Mouse (Mus musculus) embryonic stem cell, embryonic (primary cell): ENCODE measurements around the gene Mfap5.
"Not testable (repeated sequence)": the region's sequence is repeated elsewhere in the genome, so short reads cannot be mapped to it uniquely, and the experiment has no call there.

ENCODE experiments used
- CTCF ChIA-PET, 4 experiments: fragments of 300-600 bp in 2 of 4; fragments of 350-600 bp in 2 of 4; sonication (Branson Sonifier 250); formaldehyde crosslinking; loops; one replicate each; lab custom pipeline; 2022; ENCODE audit warnings: inconsistent platforms in 2 of 4; lab: Charles Lee
- POLR2A ChIA-PET, 4 experiments: fragments of 300-600 bp in 2 of 4; fragments of 350-600 bp in 2 of 4; sonication (Branson Sonifier 250); formaldehyde crosslinking; loops; one replicate each; lab custom pipeline; 2022; ENCODE audit warnings: antibody characterized with exemption in 4 of 4, inconsistent platforms in 1 of 4; lab: Charles Lee

Mfap5 gene

DNA sequence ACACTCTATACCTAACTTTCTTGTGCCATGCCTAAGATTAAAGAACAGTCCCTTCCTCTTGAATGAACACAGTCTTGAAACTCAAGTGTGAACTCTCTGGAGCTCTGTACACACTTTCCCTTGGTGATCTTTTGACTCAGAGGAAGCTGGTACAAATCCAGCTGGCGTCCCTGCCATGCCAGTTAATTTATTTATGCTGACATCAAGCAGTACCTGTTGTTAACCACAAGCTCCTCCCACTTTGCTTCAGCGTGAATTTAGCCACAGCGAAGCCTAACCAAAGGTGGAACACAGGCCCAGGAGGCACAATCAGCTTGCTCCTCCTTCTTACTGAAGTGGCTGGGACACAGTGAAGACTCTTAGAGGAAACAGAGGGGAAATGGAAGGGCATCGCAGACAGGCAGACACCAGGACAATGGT lies 27.2 kb downstream of the Mfap5 start:
- POLR2A ChIA-PET, result interaction anchor here (0.5 to 2.5 kb wide), 66 partner anchors 10 to 1174 kb away, joined by 3 to 19 read pairs (median 4); partner anchors contain the start of genes Aicda (in 1 of the 4), Gdf3 (in 1 of the 4), M6pr (in 1 of the 4) and Nanog (in 1 of the 4)
- CTCF ChIA-PET, result interaction anchor here (0.6 to 2.9 kb wide), 25 partner anchors 10 to 976 kb away, joined by 3 to 31 read pairs (median 4); no protein-coding TSS in a partner anchor

DNA sequence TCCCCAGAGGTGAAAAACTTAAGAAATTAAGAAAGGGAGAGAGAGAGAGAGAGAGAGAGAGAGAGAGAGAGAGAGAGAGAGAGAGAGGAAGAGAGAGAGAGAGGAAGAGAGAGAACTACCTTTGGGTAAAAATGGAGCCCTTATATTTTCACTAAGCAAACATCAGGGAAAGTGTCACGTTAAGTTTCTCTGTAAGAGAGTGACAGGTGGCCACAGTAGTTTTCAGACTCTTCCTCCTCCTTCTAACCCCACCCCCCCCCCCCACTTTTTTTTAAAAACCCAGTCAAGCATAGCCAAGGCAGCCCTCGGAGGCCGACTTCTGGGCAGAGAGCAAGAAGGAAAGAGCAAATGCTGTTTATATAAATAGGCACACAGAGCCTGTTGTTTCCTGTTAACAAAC lies 28.4 kb downstream of the Mfap5 start:
- ChIA-PET POLR2A (interaction anchor here in 3 of 4 experiments (0.6 to 2.5 kb wide), 22 partner anchors 11 to 267 kb away, joined by 3 to 19 read pairs (median 4); partner anchors contain the start of genes Gdf3 (in 1 of the 3) and Phc1 (in 1 of the 3)), CTCF (interaction anchor here in 3 of 4 experiments (0.6 to 2.9 kb wide), 6 partner anchors 23 to 973 kb away, joined by 3 to 31 read pairs (median 6); no protein-coding TSS in a partner anchor)

DNA sequence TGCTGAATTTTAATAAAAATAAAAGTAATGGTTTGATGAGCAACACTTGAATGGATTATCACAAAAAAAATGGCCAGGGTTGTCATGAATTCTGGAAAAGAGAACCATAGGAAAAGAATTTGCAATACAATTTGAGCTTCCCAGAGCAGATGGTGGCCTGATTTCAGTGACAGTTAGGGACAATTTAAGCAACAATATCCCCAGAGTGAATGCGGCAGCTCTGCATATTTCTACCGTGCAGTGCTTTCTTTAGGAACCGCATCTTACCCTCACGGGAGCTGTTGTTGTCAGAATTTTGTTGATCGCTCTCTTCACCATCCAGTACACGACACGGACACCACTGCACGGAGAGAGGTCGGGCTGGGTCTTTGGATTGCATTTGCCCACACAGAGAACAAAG lies 33.9 kb downstream of the Mfap5 start:
- POLR2A ChIA-PET, result interaction anchor here in 3 of 4 experiments (0.6 to 1.9 kb wide), 7 partner anchors 11 to 68 kb away, joined by 3 to 6 read pairs (median 4); partner anchors contain the start of gene Aicda (in 1 of the 3)
- CTCF ChIA-PET, result interaction anchor here in 2 of 4 experiments (0.6 to 1.0 kb wide), 4 partner anchors 17 to 350 kb away, joined by 3 to 5 read pairs (median 5); no protein-coding TSS in a partner anchor

DNA sequence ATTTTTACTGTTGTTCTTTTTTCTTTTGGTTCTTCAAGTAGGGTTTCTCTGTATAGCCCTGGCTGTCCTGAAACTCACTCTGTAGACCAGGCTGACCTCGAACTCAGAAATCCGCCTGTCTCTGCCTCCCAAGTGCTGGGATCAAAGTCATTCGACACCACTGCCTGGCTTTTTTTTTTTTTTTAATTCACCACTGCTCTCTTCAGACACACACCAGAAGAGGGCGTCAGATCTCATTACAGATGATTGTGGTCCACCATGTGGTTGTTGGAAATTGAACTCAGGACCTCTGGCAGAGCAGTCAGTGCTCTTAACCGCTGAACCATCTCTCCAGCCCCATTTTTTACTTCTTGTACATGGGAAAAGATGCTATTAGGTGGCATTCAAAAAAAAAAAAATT lies 36.8 kb downstream of the Mfap5 start:
- POLR2A ChIA-PET, result not testable (repeated sequence)
- CTCF ChIA-PET, result interaction anchor here in 1 of 4 experiments (0.8 kb wide), 1 partner anchor 127 kb away, joined by 3 read pairs; no protein-coding TSS in a partner anchor

DNA sequence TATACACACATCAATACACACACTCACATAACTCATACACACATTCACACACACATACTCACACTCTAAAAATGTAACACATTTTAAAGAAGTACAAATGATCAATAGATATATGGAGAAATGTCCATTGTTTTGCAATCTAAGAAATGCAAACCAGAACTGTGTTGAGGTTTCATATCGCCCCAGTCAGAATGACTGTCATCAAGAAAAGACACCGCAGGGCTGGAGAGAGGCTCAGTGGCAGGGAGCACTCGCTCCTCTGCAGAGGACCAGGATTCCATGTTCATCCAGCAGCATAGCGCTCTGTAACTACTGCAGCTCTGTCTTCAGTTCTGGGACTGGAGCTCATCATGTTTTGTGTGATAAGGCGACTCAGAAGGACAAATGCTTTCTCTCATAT lies 37.9 kb downstream of the Mfap5 start:
- ChIA-PET CTCF (no interaction called here), POLR2A (no interaction called here)

DNA sequence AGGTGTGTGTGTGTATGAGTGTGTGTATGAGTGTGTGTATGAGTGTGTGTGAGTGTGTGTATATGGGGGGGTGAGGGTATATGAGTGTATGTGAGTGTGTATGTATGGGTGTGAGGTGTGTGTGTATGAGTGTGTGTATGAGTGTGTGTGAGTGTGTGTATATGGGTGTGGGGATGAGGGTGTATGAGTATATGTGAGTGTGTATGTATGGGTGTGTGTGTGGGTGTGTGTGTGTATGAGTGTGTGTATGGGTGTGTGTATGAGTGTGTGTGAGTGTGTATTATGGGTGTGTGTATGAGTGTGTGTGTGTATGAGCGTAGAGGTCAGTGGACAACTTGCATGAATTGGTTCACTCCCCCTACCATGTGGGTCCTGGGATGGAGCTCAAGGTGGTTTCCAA lies 39.0 kb downstream of the Mfap5 start:
- CTCF ChIA-PET, result interaction anchor here in 3 of 4 experiments (0.5 to 4.0 kb wide), 5 partner anchors 12 to 51 kb away, joined by 3 to 34 read pairs (median 9); no protein-coding TSS in a partner anchor
- POLR2A ChIA-PET, result interaction anchor here in 2 of 4 experiments (1.7 to 3.4 kb wide), 3 partner anchors 12 kb away, joined by 7 to 19 read pairs (median 15); no protein-coding TSS in a partner anchor

DNA sequence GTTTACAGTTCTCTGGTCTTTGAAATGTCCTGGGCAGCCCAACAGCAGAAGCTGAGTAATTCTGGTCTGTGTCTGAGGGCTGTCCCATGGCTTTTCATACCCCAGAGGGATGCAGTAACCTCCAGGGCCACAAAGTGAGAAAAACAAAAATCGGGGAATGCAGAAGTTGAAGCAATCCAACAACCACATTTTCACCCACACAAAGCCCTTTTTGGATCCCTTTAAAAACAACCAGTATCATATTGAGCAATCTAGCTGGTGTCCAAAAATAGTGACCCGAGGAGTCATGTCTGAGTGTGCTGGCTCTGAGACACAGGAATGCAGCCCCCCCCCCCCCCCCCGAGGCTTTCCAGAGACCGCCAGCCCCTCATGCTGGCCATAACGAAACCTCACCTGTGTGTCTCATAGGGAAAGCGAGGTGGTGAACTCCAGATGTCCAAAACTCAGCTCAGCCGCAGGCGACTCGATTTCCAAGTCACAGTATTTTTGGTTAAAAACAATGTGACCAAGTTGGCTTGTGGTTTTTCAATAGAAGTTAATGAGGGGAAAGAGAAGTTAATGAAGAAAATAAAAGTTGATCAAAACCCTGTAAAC lies 39.7 kb downstream of the Mfap5 start:
- POLR2A ChIA-PET, result interaction anchor here (0.6 to 3.4 kb wide), 17 partner anchors 11 to 204 kb away, joined by 3 to 19 read pairs (median 4); partner anchors contain the start of gene Gdf3 (in 1 of the 4)
- CTCF ChIA-PET, result interaction anchor here (0.5 to 4.0 kb wide), 16 partner anchors 9 to 143 kb away, joined by 3 to 34 read pairs (median 6); no protein-coding TSS in a partner anchor

DNA sequence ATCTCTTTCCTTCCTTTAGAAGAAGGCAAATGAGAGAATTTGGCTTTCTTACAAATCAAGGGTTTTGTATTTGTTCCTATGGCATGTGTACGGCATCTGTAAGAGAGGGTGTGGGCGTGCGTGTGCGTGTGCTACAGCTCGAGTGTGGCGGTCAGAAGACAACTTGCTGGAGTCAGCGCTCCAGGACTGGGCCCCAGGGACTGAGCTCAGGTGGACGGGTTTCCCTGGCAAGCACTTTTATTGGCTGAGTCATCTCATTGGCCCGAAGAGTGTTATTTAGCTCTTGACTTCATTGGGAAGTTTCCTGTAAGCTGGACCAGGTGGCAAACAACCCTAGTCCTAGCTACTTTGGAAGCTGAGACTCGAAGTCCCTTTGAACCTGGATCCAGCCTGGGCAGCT lies 40.3 kb downstream of the Mfap5 start:
- POLR2A ChIA-PET, result interaction anchor here (0.6 to 3.4 kb wide), 19 partner anchors 11 to 871 kb away, joined by 3 to 19 read pairs (median 4); partner anchors contain the start of gene Gdf3 (in 1 of the 4)

DNA sequence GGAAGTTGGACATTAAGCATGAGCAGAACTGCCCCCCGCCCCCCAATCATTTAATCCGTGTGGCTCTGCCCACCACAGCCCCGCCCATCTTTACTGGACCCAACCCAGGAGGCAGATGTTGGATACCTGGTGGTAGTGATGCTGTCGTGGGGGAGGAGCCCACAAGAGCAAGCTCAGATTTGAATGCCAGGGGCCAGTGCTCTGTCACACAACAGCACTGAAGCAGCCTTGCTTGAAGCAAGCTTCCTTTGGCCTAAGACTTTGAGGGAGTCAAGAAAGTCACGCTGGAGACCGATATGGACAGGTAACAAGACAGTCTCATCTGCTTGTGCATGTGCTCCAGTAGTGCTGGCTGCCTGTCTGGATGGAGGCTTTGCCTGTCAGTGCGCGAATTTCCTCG lies 48.0 kb downstream of the Mfap5 start, which contains the start of gene Aicda:
Gene Aicda (plus strand): TSS at position 196 of the 400 bp plus-strand sequence.
- CTCF ChIA-PET, result interaction anchor here (0.6 to 1.0 kb wide), 11 partner anchors 9 to 283 kb away, joined by 3 to 8 read pairs (median 4); no protein-coding TSS in a partner anchor
- POLR2A ChIA-PET, result interaction anchor here in 3 of 4 experiments (0.6 to 1.6 kb wide), 7 partner anchors 14 to 256 kb away, joined by 3 to 4 read pairs (median 3); partner anchors contain the start of gene Dppa3 (in 1 of the 3)

More for the DNA sequence above, 40.3 kb downstream of the Mfap5 start:
- CTCF ChIA-PET, result interaction anchor here (0.6 to 4.0 kb wide), 21 partner anchors 9 to 1208 kb away, joined by 3 to 34 read pairs (median 4); no protein-coding TSS in a partner anchor

DNA sequence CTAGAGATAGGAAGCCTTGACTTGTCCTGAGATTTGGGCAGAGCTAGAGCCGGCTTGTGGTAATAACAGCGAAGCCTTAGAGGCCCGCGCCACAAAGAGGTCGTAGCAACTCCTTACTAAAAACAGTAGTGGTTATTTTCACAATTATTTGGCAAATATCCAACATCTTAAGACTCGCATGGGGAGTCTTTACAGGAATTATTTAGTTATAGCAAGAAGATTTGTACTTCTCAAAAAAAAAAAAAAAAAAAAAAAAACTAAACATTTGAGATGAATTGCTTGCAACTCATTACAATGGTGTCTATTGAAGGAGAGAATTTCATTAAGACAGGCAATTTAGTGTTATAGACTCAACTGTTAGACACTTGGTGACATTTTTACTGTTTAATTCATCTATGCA lies 48.5 kb downstream of the Mfap5 start:
- CTCF ChIA-PET, result interaction anchor here (0.5 to 1.0 kb wide), 7 partner anchors 8 to 95 kb away, joined by 3 to 8 read pairs (median 3); no protein-coding TSS in a partner anchor
- POLR2A ChIA-PET, result interaction anchor here in 2 of 4 experiments (0.7 to 1.6 kb wide), 4 partner anchors 15 to 257 kb away, joined by 3 to 4 read pairs (median 3); no protein-coding TSS in a partner anchor

DNA sequence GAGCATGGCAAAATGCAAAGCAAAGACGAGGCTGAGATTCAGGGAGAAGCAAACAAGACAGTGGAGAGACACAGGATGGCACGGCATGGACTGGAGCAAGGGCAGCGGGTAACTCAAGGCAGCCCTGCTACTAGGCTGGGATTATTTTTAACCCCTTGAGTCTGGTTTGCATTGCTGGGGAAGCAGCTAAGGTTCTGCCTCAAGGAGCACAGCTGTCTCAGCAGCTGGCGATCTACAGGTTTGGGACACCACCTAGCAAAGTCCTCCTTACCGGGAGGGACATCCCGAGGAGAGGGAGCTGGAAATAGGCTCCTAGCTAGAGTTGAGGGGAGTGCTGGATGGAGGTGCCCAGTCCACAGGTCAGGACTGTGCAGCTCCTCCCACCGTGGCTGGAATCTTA lies 49.6 kb downstream of the Mfap5 start:
- CTCF ChIA-PET, result interaction anchor here in 1 of 4 experiments (2.9 kb wide), 1 partner anchor 9 kb away, joined by 34 read pairs; no protein-coding TSS in a partner anchor
- POLR2A ChIA-PET, result interaction anchor here in 2 of 4 experiments (1.0 to 2.8 kb wide), 5 partner anchors 22 to 86 kb away, joined by 3 to 23 read pairs (median 3); no protein-coding TSS in a partner anchor

DNA sequence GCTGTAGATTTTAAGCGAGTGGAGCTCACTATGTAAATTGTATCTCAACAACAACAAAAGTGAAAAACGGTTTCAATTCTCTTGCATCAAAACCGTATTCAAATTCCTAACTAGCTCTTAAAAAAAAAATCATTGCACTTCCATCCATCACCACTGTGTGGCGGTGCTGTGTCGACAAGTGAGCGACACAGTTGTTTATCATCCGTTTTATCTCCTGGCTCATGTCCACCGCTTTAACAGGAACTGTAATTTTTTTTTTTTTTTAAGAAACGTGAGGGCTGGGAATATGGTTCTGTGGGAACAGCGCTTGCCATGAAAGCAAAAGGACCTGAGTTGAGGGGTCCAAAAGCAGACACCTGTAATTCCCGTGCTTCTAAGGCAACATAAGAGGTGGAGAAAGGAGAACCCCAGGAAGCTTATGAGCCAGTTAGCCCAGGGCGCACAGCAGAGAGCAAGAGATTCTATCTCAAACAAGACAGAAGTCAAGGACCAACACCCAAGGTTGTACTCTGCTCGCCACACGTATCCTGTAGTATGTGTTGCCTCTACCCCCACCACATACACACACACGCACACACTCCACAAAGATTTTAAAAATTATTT lies 51.4 kb downstream of the Mfap5 start:
- POLR2A ChIA-PET, result interaction anchor here (0.5 to 2.8 kb wide), 31 partner anchors 9 to 269 kb away, joined by 3 to 23 read pairs (median 4); no protein-coding TSS in a partner anchor
- CTCF ChIA-PET, result interaction anchor here (0.5 to 2.9 kb wide), 139 partner anchors 9 to 1855 kb away, joined by 3 to 34 read pairs (median 4); partner anchors contain the start of genes Gdf3 (in 2 of the 4) and M6pr (in 1 of the 4)

DNA sequence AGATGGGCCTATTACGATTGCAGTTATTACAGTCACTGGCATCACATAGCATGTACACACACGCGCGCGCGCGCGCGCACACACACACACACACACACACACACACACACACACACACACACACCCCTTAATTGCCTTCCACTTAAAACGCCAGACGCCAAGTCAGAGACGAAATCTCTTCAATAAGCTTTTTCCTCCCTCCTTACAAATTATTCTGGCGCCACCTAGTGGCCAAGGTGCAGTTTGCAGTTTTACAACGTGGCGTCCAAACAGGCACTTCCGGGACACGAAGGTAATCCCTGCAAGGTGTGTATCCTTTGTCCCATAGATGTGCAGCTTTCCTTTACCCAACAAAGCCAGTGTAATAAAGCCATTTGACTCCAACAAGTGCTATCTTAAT lies 54.8 kb downstream of the Mfap5 start:
- CTCF ChIA-PET, result interaction anchor here (0.6 to 1.4 kb wide), 60 partner anchors 10 to 1150 kb away, joined by 3 to 14 read pairs (median 4); no protein-coding TSS in a partner anchor
- POLR2A ChIA-PET, result interaction anchor here (0.5 to 1.8 kb wide), 23 partner anchors 12 to 252 kb away, joined by 3 to 10 read pairs (median 4); partner anchors contain the start of genes Gdf3 (in 2 of the 4), Dppa3 (in 1 of the 4) and M6pr (in 1 of the 4)

DNA sequence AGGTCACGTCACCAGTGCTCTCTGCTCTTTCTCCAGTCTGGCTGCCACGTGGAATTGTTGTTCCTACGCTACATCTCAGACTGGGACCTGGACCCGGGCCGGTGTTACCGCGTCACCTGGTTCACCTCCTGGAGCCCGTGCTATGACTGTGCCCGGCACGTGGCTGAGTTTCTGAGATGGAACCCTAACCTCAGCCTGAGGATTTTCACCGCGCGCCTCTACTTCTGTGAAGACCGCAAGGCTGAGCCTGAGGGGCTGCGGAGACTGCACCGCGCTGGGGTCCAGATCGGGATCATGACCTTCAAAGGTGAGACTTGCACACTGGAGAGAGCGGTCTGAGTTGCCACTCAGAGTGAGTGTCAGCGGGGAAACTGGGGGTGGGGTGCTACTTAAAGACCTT lies 55.4 kb downstream of the Mfap5 start:
- ChIA-PET POLR2A (interaction anchor here in 3 of 4 experiments (0.6 to 1.8 kb wide), 18 partner anchors 15 to 252 kb away, joined by 3 to 10 read pairs (median 4); partner anchors contain the start of genes Gdf3 (in 1 of the 3) and M6pr (in 1 of the 3)), CTCF (interaction anchor here (0.6 to 1.4 kb wide), 45 partner anchors 10 to 1150 kb away, joined by 3 to 14 read pairs (median 4); no protein-coding TSS in a partner anchor)

DNA sequence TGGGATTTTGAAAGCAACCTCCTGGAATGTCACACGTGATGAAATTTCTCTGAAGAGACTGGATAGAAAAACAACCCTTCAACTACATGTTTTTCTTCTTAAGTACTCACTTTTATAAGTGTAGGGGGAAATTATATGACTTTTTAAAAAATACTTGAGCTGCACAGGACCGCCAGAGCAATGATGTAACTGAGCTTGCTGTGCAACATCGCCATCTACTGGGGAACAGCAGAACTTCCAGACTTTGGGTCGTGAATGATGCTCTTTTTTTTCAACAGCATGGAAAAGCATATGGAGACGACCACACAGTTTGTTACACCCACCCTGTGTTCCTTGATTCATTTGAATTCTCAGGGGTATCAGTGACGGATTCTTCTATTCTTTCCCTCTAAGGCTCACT lies 56.8 kb downstream of the Mfap5 start:
- ChIA-PET POLR2A (interaction anchor here in 3 of 4 experiments (0.5 to 1.0 kb wide), 9 partner anchors 8 to 180 kb away, joined by 3 to 4 read pairs (median 3); partner anchors contain the start of genes Apobec1 (in 1 of the 3) and Nanog (in 1 of the 3)), CTCF (interaction anchor here (0.5 to 1.5 kb wide), 48 partner anchors 8 to 1940 kb away, joined by 3 to 10 read pairs (median 3); partner anchors contain the start of genes Aicda (in 2 of the 4) and M6pr (in 1 of the 4))

DNA sequence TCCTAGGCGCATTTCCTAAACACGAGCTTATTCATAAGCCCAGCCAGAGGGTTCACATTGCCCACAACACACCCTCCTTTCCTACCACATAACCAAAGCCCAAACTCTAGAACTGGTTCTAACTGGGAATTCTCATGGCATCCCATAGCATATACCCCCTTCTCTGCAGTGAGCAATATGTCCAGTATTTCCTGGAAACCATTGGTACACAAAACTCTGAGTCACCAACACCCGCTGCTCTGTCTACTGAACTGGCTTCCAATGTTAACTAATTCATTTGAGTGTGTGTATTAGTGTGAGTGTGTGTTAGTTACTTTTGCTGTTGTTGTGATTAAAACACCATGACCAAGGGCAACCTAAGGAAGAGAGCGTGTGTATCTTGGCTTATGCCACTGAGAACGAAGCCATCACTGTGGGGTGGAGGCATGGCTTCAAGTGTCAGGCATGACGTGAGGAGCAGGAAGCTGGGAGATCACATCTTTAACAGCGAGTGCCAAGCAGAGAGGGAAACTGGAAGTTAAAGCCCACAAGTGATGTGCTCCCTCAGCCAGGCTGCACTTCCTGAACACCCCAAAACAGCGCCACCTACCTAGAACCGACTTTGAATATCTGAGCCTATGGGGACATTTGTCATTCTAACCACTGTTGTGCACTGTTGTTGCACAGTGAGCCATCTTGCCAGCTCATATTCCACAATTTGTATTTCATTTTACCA lies 59.6 kb downstream of the Mfap5 start:
- CTCF ChIA-PET, result interaction anchor here in 3 of 4 experiments (0.7 to 3.7 kb wide), 4 partner anchors 8 to 46 kb away, joined by 3 to 14 read pairs (median 6); no protein-coding TSS in a partner anchor
- POLR2A ChIA-PET, result interaction anchor here in 3 of 4 experiments (0.5 to 2.0 kb wide), 3 partner anchors 17 to 44 kb away, joined by 3 to 10 read pairs (median 5); partner anchors contain the start of gene Gdf3 (in 1 of the 3)
